Mouse (Mus musculus) T-helper 17 cell (primary cell): ENCODE data around the gene Echdc3.

Experiments
- in situ Hi-C, 2 experiments: fragments of 300-600 bp; cut with MboI, MseI; formaldehyde crosslinking; loops; 1 replicate in 1 of 2; 2 replicates in 1 of 2; pipeline ENCODE4 v1.15.1; 2025; ENCODE audit warnings: high pct_unique_total_duplicates in 2 of 2

The Echdc3 gene

GRCm38 (mm10) chr2:6226361-6227058 lies 13.7 kb upstream of the Echdc3 start:
- in situ Hi-C loops = loop anchor here in 1 of 2 experiments (5.0 kb wide), 2 partner anchors 76 to 176 kb away; no protein-coding TSS in a partner anchor

- in situ Hi-C loops = loop anchor here in 1 of 2 experiments (5.0 kb wide), 1 partner anchor 92 kb away; no protein-coding TSS in a partner anchor
Observed at GRCm38 (mm10) chr2:6220141-6220805, 7.4 kb upstream of the Echdc3 start.

- in situ Hi-C loops = loop anchor here (10.0 kb wide), 2 partner anchors 502 to 512 kb away; no protein-coding TSS in a partner anchor
Observed at GRCm38 (mm10) chr2:6212327-6212723, 508 bp downstream of the Echdc3 start.

GRCm38 (mm10) chr2:6210840-6211239 lies 2.0 kb downstream of the Echdc3 start:
- in situ Hi-C loops = loop anchor here (10.0 kb wide), 2 partner anchors 504 to 514 kb away; no protein-coding TSS in a partner anchor

GRCm38 (mm10) chr2:6209746-6210145 lies 3.1 kb downstream of the Echdc3 start:
- in situ Hi-C loops = loop anchor here (10.0 kb wide), 2 partner anchors 505 to 515 kb away; no protein-coding TSS in a partner anchor

GRCm38 (mm10) chr2:6209116-6209515 lies 3.7 kb downstream of the Echdc3 start:
- in situ Hi-C loops = no loop called here

GRCm38 (mm10) chr2:6207736-6208135 lies 5.1 kb downstream of the Echdc3 start:
- in situ Hi-C loops = no loop called here

GRCm38 (mm10) chr2:6196363-6196973 lies 16.4 kb downstream of the Echdc3 start:
- in situ Hi-C loops = no loop called here

- in situ Hi-C loops = no loop called here
Observed at GRCm38 (mm10) chr2:6195468-6196239, 17.2 kb downstream of the Echdc3 start.

GRCm38 (mm10) chr2:6194497-6194896 lies 18.3 kb downstream of the Echdc3 start:
- in situ Hi-C loops = no loop called here

GRCm38 (mm10) chr2:6193591-6193973 lies 19.3 kb downstream of the Echdc3 start:
- in situ Hi-C loops = no loop called here

- in situ Hi-C loops = no loop called here
Observed at GRCm38 (mm10) chr2:6192820-6193590, 19.8 kb downstream of the Echdc3 start.

GRCm38 (mm10) chr2:6190036-6190435 lies 22.8 kb downstream of the Echdc3 start:
- in situ Hi-C loops = no loop called here

GRCm38 (mm10) chr2:6189675-6189998 lies 23.2 kb downstream of the Echdc3 start:
- in situ Hi-C loops = loop anchor here in 1 of 2 experiments (10.0 kb wide), 1 partner anchor 1895 kb away; no protein-coding TSS in a partner anchor

GRCm38 (mm10) chr2:6188891-6189674 lies 23.8 kb downstream of the Echdc3 start:
- in situ Hi-C loops = loop anchor here in 1 of 2 experiments (10.0 kb wide), 1 partner anchor 1896 kb away; no protein-coding TSS in a partner anchor

- in situ Hi-C loops = loop anchor here in 1 of 2 experiments (10.0 kb wide), 1 partner anchor 1897 kb away; no protein-coding TSS in a partner anchor
Observed at GRCm38 (mm10) chr2:6187418-6187817, 25.4 kb downstream of the Echdc3 start.

GRCm38 (mm10) chr2:6186913-6187312 lies 25.9 kb downstream of the Echdc3 start:
- in situ Hi-C loops = loop anchor here in 1 of 2 experiments (10.0 kb wide), 1 partner anchor 1898 kb away; no protein-coding TSS in a partner anchor

GRCm38 (mm10) chr2:6179749-6180117 lies 33.1 kb downstream of the Echdc3 start:
- in situ Hi-C loops = loop anchor here (10.0 kb wide), 2 partner anchors 935 to 1905 kb away; no protein-coding TSS in a partner anchor

- in situ Hi-C loops = loop anchor here in 1 of 2 experiments (10.0 kb wide), 1 partner anchor 936 kb away; no protein-coding TSS in a partner anchor
Observed at GRCm38 (mm10) chr2:6178901-6179748, 33.7 kb downstream of the Echdc3 start.
